In the genomic region with DNA sequence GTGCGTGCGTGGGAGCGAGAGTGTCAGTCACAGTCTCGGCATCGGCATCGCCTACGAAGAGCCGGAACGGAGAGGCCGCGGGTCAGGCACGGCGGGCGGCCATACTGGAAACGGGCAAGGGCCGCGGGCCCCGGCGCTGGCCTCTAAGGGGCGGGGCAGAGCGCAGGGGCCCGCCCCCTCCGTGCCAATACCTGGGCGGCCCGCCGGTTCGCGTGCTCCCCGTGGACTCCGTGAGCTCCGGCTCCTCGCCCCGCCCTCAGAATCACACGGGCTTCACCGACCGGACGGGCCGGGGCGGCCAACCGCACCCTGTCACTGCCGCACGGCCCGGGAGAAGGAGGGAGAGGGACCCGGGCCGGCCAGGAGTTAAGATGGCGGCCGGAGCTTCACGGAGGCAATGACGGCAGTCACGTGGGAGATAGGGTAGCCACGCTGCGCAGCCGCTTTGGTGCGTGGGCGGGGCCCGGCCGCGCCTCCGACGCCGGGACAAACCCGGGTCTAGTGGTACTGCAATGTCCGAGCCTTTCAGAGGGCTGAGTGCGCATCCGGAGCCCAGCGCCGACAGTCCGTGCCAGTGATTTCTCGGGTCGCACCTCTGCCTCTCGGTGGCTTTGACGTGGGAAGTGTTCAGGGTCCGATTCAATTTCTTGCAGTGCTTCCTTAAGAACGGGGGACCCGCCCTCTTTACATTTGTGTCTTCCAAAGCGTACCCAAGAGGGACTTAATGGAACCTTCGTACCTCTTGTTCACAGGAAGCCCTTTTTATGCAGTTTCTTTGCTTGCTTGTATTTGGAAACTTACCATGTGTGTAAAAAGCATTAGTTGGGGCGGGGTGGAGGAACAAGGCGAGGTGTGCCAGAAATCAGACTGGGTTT, we compare ENCODE assay signal across 7 mouse cellular contexts. TPM values are rescaled to one million over a fixed set of nuclear protein-coding genes. Genes with fewer than 3 reads are reported as not detected.
DNase-seq lines count a peak whose midpoint lies in the region; ATAC-seq lines count a peak whose summit lies in the region.

No protein-coding gene starts in this region.

- H3K36me3 ChIP-seq in embryonic facial prominence, embryonic 10.5 days (replicated peaks) = no peaks in the 10 kb centered on the region
- H3K36me3 ChIP-seq in limb, embryonic 10.5 days = no peaks in the 10 kb centered on the region
- no peaks in the 10 kb centered on the region for H3K36me3 ChIP-seq in midbrain, embryonic 13.5 days

- no peaks in the 10 kb centered on the region for H3K9me3 ChIP-seq in embryonic facial prominence, embryonic 10.5 days
- H3K9me3 ChIP-seq in limb, embryonic 10.5 days (replicated peaks) = no peaks in the 10 kb centered on the region
- no peaks in the 10 kb centered on the region for H3K9me3 ChIP-seq in midbrain, embryonic 13.5 days

- WGBS in embryonic facial prominence, embryonic 10.5 days = under 1% methylated on average over 79 of the region's 79 CpGs
- under 1% methylated on average over 79 of the region's 79 CpGs for WGBS in limb, embryonic 10.5 days
- under 1% methylated on average over 79 of the region's 79 CpGs for WGBS in midbrain, embryonic 13.5 days

- peak; percentile 96 for DNase-seq in adrenal gland, postnatal 10 days
- peak; percentile 95 for DNase-seq in embryonic facial prominence, embryonic 10.5 days (ENCODE audit: low spot score)
- peak; percentile 92 for DNase-seq in kidney, adult 11 months
- DNase-seq in limb, embryonic 10.5 days (ENCODE audit: low spot score) = peak; percentile 94
- DNase-seq in spleen, adult 12 weeks (ENCODE audit: low spot score) = peak; percentile 90

- H3K4me1 ChIP-seq in embryonic facial prominence, embryonic 10.5 days = peaks cover 35% of the 10 kb centered on the region
- peaks cover 20% of the 10 kb centered on the region for H3K4me1 ChIP-seq in limb, embryonic 10.5 days
- H3K4me1 ChIP-seq in midbrain, embryonic 13.5 days (replicated peaks) = peaks cover 30% of the 10 kb centered on the region

- ATAC-seq in granulocyte monocyte progenitor cell, adult 5-6 weeks (replicated peaks; ENCODE audit: poor library complexity, severe bottlenecking) = peak; percentile 89
- ATAC-seq in midbrain, embryonic 13.5 days = peak; percentile 97

- peak overlapping the region; percentile 98 for H3K4me3 ChIP-seq in embryonic facial prominence, embryonic 10.5 days
- H3K4me3 ChIP-seq in limb, embryonic 10.5 days = peak overlapping the region; percentile 98
- peak overlapping the region; percentile 93 for H3K4me3 ChIP-seq in midbrain, embryonic 13.5 days (replicated peaks)

- no peaks in the 10 kb centered on the region for H3K27me3 ChIP-seq in embryonic facial prominence, embryonic 10.5 days (replicated peaks; ENCODE audit: low read depth, poor library complexity, severe bottlenecking)
- H3K27me3 ChIP-seq in limb, embryonic 10.5 days (ENCODE audit: low read depth, poor library complexity, severe bottlenecking) = no peaks in the 10 kb centered on the region
- H3K27me3 ChIP-seq in midbrain, embryonic 13.5 days = no peaks in the 10 kb centered on the region

- peak overlapping the region; percentile 98 for H3K27ac ChIP-seq in embryonic facial prominence, embryonic 10.5 days (replicated peaks)
- H3K27ac ChIP-seq in limb, embryonic 10.5 days = peak overlapping the region; percentile 98
- peak overlapping the region; percentile 96 for H3K27ac ChIP-seq in midbrain, embryonic 13.5 days

- H3K9ac ChIP-seq in midbrain, embryonic 13.5 days (replicated peaks) = peak overlapping the region; percentile 95

- peak overlapping the region; percentile 64 for H3K4me2 ChIP-seq in midbrain, embryonic 13.5 days (replicated peaks)

RNA-seq across cellular contexts. Expression of a gene that starts 3.7 kb away (rescaled TPM):
- total RNA-seq in adrenal gland, postnatal 10 days (2021) = 10 to 100 TPM; 39.3 to 48.0 TPM
- polyA plus RNA-seq in embryonic facial prominence, embryonic 10.5 days (2016; fragmentation: Nextera tagmentation; extraction: Ambion mirVana) = 14.0 and 14.4 TPM in 2 replicates
- 30.8 and 35.4 TPM in 2 replicates for total RNA-seq in granulocyte monocyte progenitor cell, adult 5-6 weeks (2014; fragmentation: Nextera tagmentation)
- 12.9 and 13.4 TPM in 2 replicates for total RNA-seq in granulocyte monocyte progenitor cell, adult 5-6 weeks (2017)
- 13.4 and 13.8 TPM in 2 replicates for polyA plus RNA-seq in limb, embryonic 10.5 days (2016; fragmentation: Nextera tagmentation; extraction: Ambion mirVana)
- 12.6 and 13.2 TPM in 2 replicates for polyA plus RNA-seq in midbrain, embryonic 13.5 days (2015; fragmentation: Nextera tagmentation; extraction: Ambion mirVana)

Comparison
In these comparisons a context has a peak if more than half of its experiments do, and no peak if none do; other contexts are left out.
1. Peak in every context shown above with its lines: DNase-seq, ATAC-seq, H3K4me3 ChIP-seq and H3K27ac ChIP-seq.